Mouse (Mus musculus): ENCODE data around the gene Wdr76. TPM values are rescaled to one million over a fixed set of nuclear protein-coding genes. Genes with fewer than 3 reads are reported as not detected.

The Wdr76 gene
- total RNA-seq, 2 experiments from 2014 or later, result 2.7 to 3.4 TPM

Other genes starting within 250 kb of the Wdr76 start
- gene Trp53bp1, start 235.3 kb upstream of the Wdr76 start, total RNA-seq (2021), result 100 to 1,000 TPM; 145 to 163 TPM
- gene Map1a, start 217.1 kb upstream of the Wdr76 start, total RNA-seq (2021), result 100 to 1,000 TPM; 556 to 596 TPM
- gene Ppip5k1, start 151.3 kb upstream of the Wdr76 start, total RNA-seq (2021), result 100 to 1,000 TPM in 1 of 2 experiments, 10 to 100 TPM in 1; 98.7 to 107 TPM
- 100 to 1,000 TPM; 376 to 384 TPM for gene Ckmt1, start 149.0 kb upstream of the Wdr76 start, total RNA-seq (2021)
- 1 to 10 TPM in 1 of 2 experiments, under 1 TPM in 1; 0.63 to 1.5 TPM for gene Strc, start 119.6 kb upstream of the Wdr76 start, total RNA-seq (2021)
- gene Pdia3, start 92.9 kb upstream of the Wdr76 start, total RNA-seq (2021), result 100 to 1,000 TPM; 219 to 255 TPM
- gene Catsper2, start 92.9 kb upstream of the Wdr76 start, total RNA-seq (2021), result 1 to 10 TPM; 5.7 to 6.4 TPM
- gene Ell3, start 62.4 kb upstream of the Wdr76 start, total RNA-seq (2021), result not detected
- gene Serf2, start 57.5 kb upstream of the Wdr76 start, total RNA-seq (2021), result 100 to 1,000 TPM; 157 to 175 TPM
- 10 to 100 TPM; 17.3 to 19.6 TPM for gene Hypk, start 53.4 kb upstream of the Wdr76 start, total RNA-seq (2021)
- under 1 TPM; 0.23 to 0.32 TPM for gene Serinc4, start 49.9 kb upstream of the Wdr76 start, total RNA-seq (2021)
- gene Mfap1b, start 32.7 kb upstream of the Wdr76 start, total RNA-seq (2021), result 10 to 100 TPM; 45.1 to 47.4 TPM
- 10 to 100 TPM; 34.1 to 35.4 TPM for gene Mfap1a, start 58 bp upstream of the Wdr76 start, total RNA-seq (2021)

Data from layer of hippocampus, postnatal 36 days (tissue).